Mouse (Mus musculus): ENCODE measurements around the gene H1foo. TPM values are rescaled to one million over a fixed set of nuclear protein-coding genes. Genes with fewer than 3 reads are reported as not detected.

The H1foo gene
- polyA plus RNA-seq, 1 experiment from 2014 or later: not detected

GRCm38 (mm10) chr6:115994877-115995520 lies 50.3 kb downstream of the H1foo start, which contains the start of gene Plxnd1:
TSS of gene Plxnd1 (minus strand) at chr6:115995005.
- Histone ChIP-seq H3K9ac (peak within 1 kb of the TSS; percentile 57), H3K27me3 (peaks cover 17% of the 10 kb centered on the region), H3K27ac (replicated peaks) (peak within 1 kb of the TSS; percentile 82), H3K36me3 (no peaks in the 10 kb centered on the region), H3K4me2 (replicated peaks) (peak within 1 kb of the TSS; percentile 92), H3K4me3 (replicated peaks) (peak within 1 kb of the TSS; percentile 65), H3K4me1 (peaks cover 77% of the 10 kb centered on the region), H3K9me3 (replicated peaks) (no peaks in the 10 kb centered on the region)
- peak; percentile 78 for ATAC-seq (ENCODE audit: insufficient number of reproducible peaks, low FRiP score, low TSS enrichment, low read depth)
- under 1% methylated on average over 34 of the region's 51 CpGs for WGBS

GRCm38 (mm10) chr6:115995531-115995941 lies 50.8 kb downstream of the H1foo start:
- H3K36me3 ChIP-seq: no peaks in the 10 kb centered on the region
- peaks cover 15% of the 10 kb centered on the region for H3K27me3 ChIP-seq
- H3K27ac ChIP-seq (replicated peaks): peak overlapping the region; percentile 82
- H3K4me1 ChIP-seq: peaks cover 74% of the 10 kb centered on the region
- peak overlapping the region; percentile 65; the same call in 1 of the 2 replicates for H3K4me3 ChIP-seq (replicated peaks)
- no peak overlapping the region for H3K9ac ChIP-seq
- no peaks in the 10 kb centered on the region for H3K9me3 ChIP-seq (replicated peaks)
- WGBS: 53% methylated on average over 4 of the region's 4 CpGs
- ATAC-seq (ENCODE audit: insufficient number of reproducible peaks, low FRiP score, low TSS enrichment, low read depth): no peak
- H3K4me2 ChIP-seq (replicated peaks): peak overlapping the region; percentile 92; the same call in 1 of the 2 replicates

GRCm38 (mm10) chr6:115996171-115996851 lies 51.6 kb downstream of the H1foo start:
- Histone ChIP-seq H3K27me3 (peaks cover 13% of the 10 kb centered on the region), H3K9me3 (replicated peaks) (no peaks in the 10 kb centered on the region), H3K4me1 (peaks cover 67% of the 10 kb centered on the region), H3K4me2 (replicated peaks) (no peak overlapping the region), H3K9ac (no peak overlapping the region), H3K36me3 (no peaks in the 10 kb centered on the region), H3K4me3 (replicated peaks) (no peak overlapping the region), H3K27ac (replicated peaks) (peak overlapping the region; percentile 82)
- WGBS: 29% methylated on average over 6 of the region's 6 CpGs
- ATAC-seq (ENCODE audit: insufficient number of reproducible peaks, low FRiP score, low TSS enrichment, low read depth): no peak

- no peak overlapping the region for H3K9ac ChIP-seq
- no peaks in the 10 kb centered on the region for H3K9me3 ChIP-seq (replicated peaks)
- no peak for ATAC-seq (ENCODE audit: insufficient number of reproducible peaks, low FRiP score, low TSS enrichment, low read depth)
- no peak overlapping the region for H3K4me2 ChIP-seq (replicated peaks)
- no peaks in the 10 kb centered on the region for H3K36me3 ChIP-seq
- peaks cover 10% of the 10 kb centered on the region for H3K27me3 ChIP-seq
- no peak overlapping the region for H3K4me3 ChIP-seq (replicated peaks)
- peak overlapping the region; percentile 55; the same call in 1 of the 2 replicates for H3K27ac ChIP-seq (replicated peaks)
- WGBS: 25% methylated on average over 3 of the region's 3 CpGs
- peaks cover 52% of the 10 kb centered on the region for H3K4me1 ChIP-seq
Measured at GRCm38 (mm10) chr6:115997726-115998311, 53.1 kb downstream of the H1foo start.

DNA sequence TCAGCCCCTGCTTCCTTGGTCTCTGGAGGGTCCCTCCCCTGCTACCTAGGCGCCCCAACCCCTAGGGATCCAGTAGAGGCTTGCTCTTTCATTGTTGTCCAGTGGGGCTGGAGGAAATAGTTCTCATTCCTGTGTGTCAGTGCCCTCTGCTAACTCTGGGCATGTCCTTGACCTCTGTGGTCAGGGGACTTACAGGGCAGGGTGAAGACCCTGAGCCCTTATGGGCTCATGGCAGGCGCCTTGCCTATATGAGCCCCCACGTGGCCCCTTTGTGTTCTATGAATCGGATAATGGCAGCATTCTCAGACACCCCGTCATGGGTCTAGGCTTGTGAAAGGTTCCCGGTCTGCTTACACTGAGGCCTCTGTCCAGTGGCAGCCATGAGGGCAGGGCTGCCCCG lies 54.0 kb downstream of the H1foo start:
- no peak for ATAC-seq (ENCODE audit: insufficient number of reproducible peaks, low FRiP score, low TSS enrichment, low read depth)
- WGBS: 74% methylated on average over 7 of the region's 7 CpGs
- Histone ChIP-seq H3K9ac (no peak overlapping the region), H3K27ac (replicated peaks) (no peak overlapping the region; the same call in 1 of the 2 replicates), H3K36me3 (no peaks in the 10 kb centered on the region), H3K4me2 (replicated peaks) (no peak overlapping the region), H3K9me3 (replicated peaks) (no peaks in the 10 kb centered on the region), H3K4me3 (replicated peaks) (no peak overlapping the region), H3K4me1 (peaks cover 43% of the 10 kb centered on the region), H3K27me3 (peaks cover under 1% of the 10 kb centered on the region)

GRCm38 (mm10) chr6:115999227-115999626 lies 54.5 kb downstream of the H1foo start:
- no peaks in the 10 kb centered on the region for H3K36me3 ChIP-seq
- 87% methylated on average over 2 of the region's 2 CpGs for WGBS
- H3K4me3 ChIP-seq (replicated peaks): no peak overlapping the region
- H3K27me3 ChIP-seq: no peaks in the 10 kb centered on the region; the same call in 1 of the 2 replicates
- peaks cover 38% of the 10 kb centered on the region for H3K4me1 ChIP-seq
- H3K27ac ChIP-seq (replicated peaks): no peak overlapping the region; the same call in 1 of the 2 replicates
- H3K9ac ChIP-seq: no peak overlapping the region
- no peak overlapping the region for H3K4me2 ChIP-seq (replicated peaks)
- ATAC-seq (ENCODE audit: insufficient number of reproducible peaks, low FRiP score, low TSS enrichment, low read depth): no peak
- H3K9me3 ChIP-seq (replicated peaks): no peaks in the 10 kb centered on the region

Other genes starting within 250 kb of the H1foo start
- 23.9 and 28.9 TPM in 2 replicates for gene Tmem40, start 182.5 kb upstream of the H1foo start, polyA plus RNA-seq (2015; fragmentation: Nextera tagmentation; extraction: Ambion mirVana)
- gene Cand2, start 170.4 kb upstream of the H1foo start, polyA plus RNA-seq (2015; fragmentation: Nextera tagmentation; extraction: Ambion mirVana): 33.6 and 33.7 TPM in 2 replicates
- gene Rpl32, start 136.2 kb upstream of the H1foo start, polyA plus RNA-seq (2015; fragmentation: Nextera tagmentation; extraction: Ambion mirVana): 2,086 and 2,192 TPM in 2 replicates
- gene Efcab12, start 106.5 kb upstream of the H1foo start, polyA plus RNA-seq (2015; fragmentation: Nextera tagmentation; extraction: Ambion mirVana): 1.1 and 1.9 TPM in 2 replicates
- gene Mbd4, start 91.6 kb upstream of the H1foo start, polyA plus RNA-seq (2015; fragmentation: Nextera tagmentation; extraction: Ambion mirVana): 18.4 and 18.5 TPM in 2 replicates
- 23.2 and 25.0 TPM in 2 replicates for gene Ift122, start 91.5 kb upstream of the H1foo start, polyA plus RNA-seq (2015; fragmentation: Nextera tagmentation; extraction: Ambion mirVana)
- 0.12 and 0.53 TPM in 2 replicates for gene Rho, start 13.2 kb upstream of the H1foo start, polyA plus RNA-seq (2015; fragmentation: Nextera tagmentation; extraction: Ambion mirVana)
- gene Plxnd1, start 50.1 kb downstream of the H1foo start, polyA plus RNA-seq (2015; fragmentation: Nextera tagmentation; extraction: Ambion mirVana): 29.4 and 33.5 TPM in 2 replicates
- 13.6 and 16.9 TPM in 2 replicates for gene Tmcc1, start 248.5 kb downstream of the H1foo start, polyA plus RNA-seq (2015; fragmentation: Nextera tagmentation; extraction: Ambion mirVana)